8 mouse cellular contexts compared by ENCODE assay signal in the genomic region with DNA sequence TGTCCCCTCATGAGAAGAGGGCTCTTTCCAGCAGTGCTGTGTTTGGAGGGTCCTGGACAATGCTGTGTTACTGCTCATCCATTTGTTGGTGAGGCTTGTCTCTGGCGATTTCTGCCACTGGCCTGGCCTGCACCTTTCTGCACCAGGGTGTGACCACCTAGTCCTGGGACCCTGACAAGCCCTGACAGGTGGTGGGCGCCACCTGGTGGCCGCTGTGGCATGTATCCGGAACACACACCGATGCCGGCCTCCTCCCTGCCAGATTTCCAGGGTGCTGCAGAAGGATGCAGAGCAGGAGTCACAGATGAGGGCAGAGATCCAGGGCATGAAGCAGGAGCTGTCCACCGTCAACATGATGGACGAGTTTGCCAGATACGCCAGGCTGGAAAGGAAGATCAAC. TPM values are rescaled to one million over a fixed set of nuclear protein-coding genes. Genes with fewer than 3 reads are reported as not detected.
DNase-seq lines count a peak whose midpoint lies in the region; ATAC-seq and TF ChIP-seq lines count a peak whose summit lies in the region.

No protein-coding gene starts in this region.

- H3K9ac ChIP-seq in heart, embryonic 14.5 days (ENCODE audit: low read length) = peak overlapping the region; percentile 30; the same call in 1 of the 2 replicates
- no peak overlapping the region for H3K9ac ChIP-seq in kidney, postnatal 0 days (ENCODE audit: low read depth, low read length)

- no peaks in the 10 kb centered on the region for H3K9me3 ChIP-seq in heart, embryonic 14.5 days (ENCODE audit: control insufficient read depth, low read length)
- H3K9me3 ChIP-seq in kidney, postnatal 0 days (replicated peaks; ENCODE audit: low read length) = no peaks in the 10 kb centered on the region

- H3K27me3 ChIP-seq in heart, embryonic 14.5 days (ENCODE audit: control insufficient read depth, insufficient read depth, low read length) = no peaks in the 10 kb centered on the region
- H3K27me3 ChIP-seq in kidney, postnatal 0 days (ENCODE audit: insufficient read depth, low read length) = no peaks in the 10 kb centered on the region
- H3K27me3 ChIP-seq in thymus, adult 2 months (ENCODE audit: control insufficient read depth, insufficient read depth, low read length) = no peaks in the 10 kb centered on the region

- DNase-seq in CD4-positive, CD25-positive, alpha-beta regulatory T cell, adult 2 months (ENCODE audit: low read depth, low spot score) = peak; percentile 83
- peak; percentile 82 to 90 for DNase-seq in adrenal gland, postnatal 36 days
- DNase-seq in kidney, postnatal 0 days (ENCODE audit: low spot score) = peak; percentile 78
- DNase-seq in lung, adult 18-20 months = peak; percentile 53 to 70
- DNase-seq in ovary, adult 18-20 months (ENCODE audit: low spot score) = peak; percentile 39
- peak; percentile 72 for DNase-seq in thymus, adult 2 months

- peaks cover 25 to 39% of the 10 kb centered on the region in 2 experiments for H3K4me1 ChIP-seq in heart, embryonic 14.5 days (ENCODE audit: control insufficient read depth in 2 of 2, insufficient read depth in 2 of 2, low read length in 2 of 2)
- peaks cover 2% of the 10 kb centered on the region; the same call in 1 of the 2 replicates for H3K4me1 ChIP-seq in kidney, postnatal 0 days (replicated peaks; ENCODE audit: insufficient read depth, low read length)
- no peaks in the 10 kb centered on the region for H3K4me1 ChIP-seq in thymus, adult 2 months (replicated peaks; ENCODE audit: control insufficient read depth, insufficient read depth, low read length)

- TF ChIP-seq CTCF in kidney, postnatal 0 days (IDR thresholded peaks at IDR 0.05; ENCODE audit: low read depth) = peak; percentile 97
- TF ChIP-seq CTCF in thymus, adult 2 months (IDR thresholded peaks at IDR 0.05; ENCODE audit: borderline replicate concordance, control insufficient read depth, extremely low read depth, insufficient read depth, low read length, poor library complexity) = peak; percentile 96

- H3K36me3 ChIP-seq in heart, embryonic 14.5 days (ENCODE audit: control insufficient read depth, insufficient read depth, low read length) = peaks cover 45% of the 10 kb centered on the region
- peaks cover 3% of the 10 kb centered on the region; the same call in 1 of the 2 replicates for H3K36me3 ChIP-seq in kidney, postnatal 0 days (ENCODE audit: insufficient read depth, low read length)
- H3K36me3 ChIP-seq in thymus, adult 2 months (ENCODE audit: control insufficient read depth, insufficient read depth, low read length) = no peaks in the 10 kb centered on the region; the same call in 1 of the 2 replicates

- no peak overlapping the region for H3K4me2 ChIP-seq in heart, embryonic 14.5 days (ENCODE audit: low read length)
- no peak overlapping the region for H3K4me2 ChIP-seq in kidney, postnatal 0 days (ENCODE audit: low read length)

- ATAC-seq in erythroblast, adult 5-6 weeks (replicated peaks; ENCODE audit: low FRiP score, poor library complexity, severe bottlenecking) = peak; percentile 44
- no peak for ATAC-seq in heart, embryonic 14.5 days (ENCODE audit: insufficient number of reproducible peaks, insufficient read depth, low FRiP score, low read depth)
- peak; percentile 71 for ATAC-seq in kidney, postnatal 0 days (replicated peaks; ENCODE audit: low FRiP score, low read depth)

- H3K4me3 ChIP-seq in heart, embryonic 14.5 days (ENCODE audit: control insufficient read depth in 1 of 2, insufficient read depth in 1 of 2, low read depth in 1 of 2, low read length in 2 of 2) = no peak overlapping the region
- no peak overlapping the region for H3K4me3 ChIP-seq in kidney, postnatal 0 days (replicated peaks; ENCODE audit: low read depth, low read length)
- H3K4me3 ChIP-seq in thymus, adult 2 months (ENCODE audit: control insufficient read depth, insufficient read depth, low read length) = no peak overlapping the region

- 12% methylated on average over 9 of the region's 9 CpGs for WGBS in heart, embryonic 14.5 days
- WGBS in kidney, postnatal 0 days = 20% methylated on average over 9 of the region's 9 CpGs
- WGBS in thymus, adult 2 months = 34% methylated on average over 9 of the region's 9 CpGs

- peak overlapping the region; percentile 18 to 42; a peak in 3 of 4 replicates for H3K27ac ChIP-seq in heart, embryonic 14.5 days (replicated peaks in 1 of 2; ENCODE audit: control insufficient read depth in 1 of 2, insufficient read depth in 1 of 2, low read depth in 2 of 2, low read length in 2 of 2)
- no peak overlapping the region for H3K27ac ChIP-seq in kidney, postnatal 0 days
- H3K27ac ChIP-seq in thymus, adult 2 months (ENCODE audit: control insufficient read depth, insufficient read depth, low read length) = no peak overlapping the region

- no peak for TF ChIP-seq POLR2A in thymus, adult 2 months (IDR thresholded peaks at IDR 0.05; ENCODE audit: control insufficient read depth, extremely low read depth, insufficient read depth, low read length, poor library complexity)

RNA-seq across cellular contexts. Expression of a gene that starts 6.3 kb away (rescaled TPM):
- 10 to 100 TPM; 29.2 to 39.2 TPM for total RNA-seq in adrenal gland, postnatal 36 days (2021)
- total RNA-seq in erythroblast, adult 5-6 weeks (2015; ENCODE audit: low replicate concordance) = 0.77 and 2.5 TPM in 2 replicates
- 0.98 and 3.0 TPM in 2 replicates for total RNA-seq in erythroblast, adult 5-6 weeks (2017; ENCODE audit: low replicate concordance)
- polyA plus RNA-seq in heart, embryonic 14.5 days (2014; fragmentation: Nextera tagmentation; extraction: Ambion mirVana) = 63.1 and 66.7 TPM in 2 replicates
- polyA plus RNA-seq in kidney, postnatal 0 days (2015; fragmentation: Nextera tagmentation; extraction: Ambion mirVana) = 47.8 and 55.9 TPM in 2 replicates
- polyA plus RNA-seq in thymus, adult 2 months (2012; rRNA removed) = 38.3 and 44.6 TPM in 2 replicates

RNA-seq across cellular contexts. Expression of a gene that starts 24.0 kb away (rescaled TPM):
- 100 to 1,000 TPM; 231 to 239 TPM for total RNA-seq in adrenal gland, postnatal 36 days (2021)
- 27.8 and 30.0 TPM in 2 replicates for total RNA-seq in erythroblast, adult 5-6 weeks (2015; ENCODE audit: low replicate concordance)
- total RNA-seq in erythroblast, adult 5-6 weeks (2017; ENCODE audit: low replicate concordance) = 14.2 and 15.1 TPM in 2 replicates
- 277 and 306 TPM in 2 replicates for polyA plus RNA-seq in heart, embryonic 14.5 days (2014; fragmentation: Nextera tagmentation; extraction: Ambion mirVana)
- 551 and 628 TPM in 2 replicates for polyA plus RNA-seq in kidney, postnatal 0 days (2015; fragmentation: Nextera tagmentation; extraction: Ambion mirVana)
- 28.5 and 31.4 TPM in 2 replicates for polyA plus RNA-seq in thymus, adult 2 months (2012; rRNA removed)

RNA-seq across cellular contexts. Expression of a gene that starts 40.5 kb away (rescaled TPM):
- 1 to 10 TPM; 1.3 to 1.5 TPM for total RNA-seq in adrenal gland, postnatal 36 days (2021)
- total RNA-seq in erythroblast, adult 5-6 weeks (2015; ENCODE audit: low replicate concordance) = not detected in 2 replicates
- total RNA-seq in erythroblast, adult 5-6 weeks (2017; ENCODE audit: low replicate concordance) = 1.1 TPM in 1 of 2 replicates, not detected in the other
- polyA plus RNA-seq in heart, embryonic 14.5 days (2014; fragmentation: Nextera tagmentation; extraction: Ambion mirVana) = 1.8 and 2.0 TPM in 2 replicates
- 1.6 TPM in 2 replicates for polyA plus RNA-seq in kidney, postnatal 0 days (2015; fragmentation: Nextera tagmentation; extraction: Ambion mirVana)
- polyA plus RNA-seq in thymus, adult 2 months (2012; rRNA removed) = 0.18 and 0.34 TPM in 2 replicates

RNA-seq across cellular contexts. Expression of a gene that starts 48.7 kb away (rescaled TPM):
- total RNA-seq in adrenal gland, postnatal 36 days (2021) = 10 to 100 TPM; 32.6 to 34.1 TPM
- not detected in 2 replicates for total RNA-seq in erythroblast, adult 5-6 weeks (2015; ENCODE audit: low replicate concordance)
- total RNA-seq in erythroblast, adult 5-6 weeks (2017; ENCODE audit: low replicate concordance) = not detected in 2 replicates
- polyA plus RNA-seq in heart, embryonic 14.5 days (2014; fragmentation: Nextera tagmentation; extraction: Ambion mirVana) = 487 and 508 TPM in 2 replicates
- 3.3 and 3.6 TPM in 2 replicates for polyA plus RNA-seq in kidney, postnatal 0 days (2015; fragmentation: Nextera tagmentation; extraction: Ambion mirVana)
- polyA plus RNA-seq in thymus, adult 2 months (2012; rRNA removed) = 0.43 and 8.9 TPM in 2 replicates

Comparison
In these comparisons a context has a peak if more than half of its experiments do, and no peak if none do; other contexts are left out.
1. H3K27ac ChIP-seq: peak in heart, embryonic 14.5 days (2 of 2); none in kidney, postnatal 0 days (single experiment) and thymus, adult 2 months (single experiment).
2. Peak in every context shown above with its lines, with median percentiles within 50 percentile points of each other: DNase-seq.